Mouse (Mus musculus) heart, postnatal 4 days (tissue): ENCODE data around the gene Fbxl17. TPM values are rescaled to one million over a fixed set of nuclear protein-coding genes. Genes with fewer than 3 reads are reported as not detected.

Experiments
- DNase-seq: peaks from one replicate; pipeline ENCODE4 v3.0.0; 2021
- microRNA-seq, 2 experiments: library from miRNA; unstranded; fragments of <30 nt; microRNA quantifications; one replicate each; pipeline ENCODE4 v1.2.0; 2021 to 2022
- total RNA-seq, 2 experiments: library from RNA; stranded (reverse); gene quantifications; 2 replicates each; pipeline ENCODE4 v1.2.3; 2021

Fbxl17 gene
- total RNA-seq, 2 experiments from 2014 or later, result 35.6 to 37.3 TPM

- DNase-seq, result no peak
Observed at GRCm38 (mm10) chr17:63043046-63043675, 456.7 kb downstream of the Fbxl17 start.

- DNase-seq, result no peak
Observed at GRCm38 (mm10) chr17:63037562-63037961, 462.3 kb downstream of the Fbxl17 start.

DNA sequence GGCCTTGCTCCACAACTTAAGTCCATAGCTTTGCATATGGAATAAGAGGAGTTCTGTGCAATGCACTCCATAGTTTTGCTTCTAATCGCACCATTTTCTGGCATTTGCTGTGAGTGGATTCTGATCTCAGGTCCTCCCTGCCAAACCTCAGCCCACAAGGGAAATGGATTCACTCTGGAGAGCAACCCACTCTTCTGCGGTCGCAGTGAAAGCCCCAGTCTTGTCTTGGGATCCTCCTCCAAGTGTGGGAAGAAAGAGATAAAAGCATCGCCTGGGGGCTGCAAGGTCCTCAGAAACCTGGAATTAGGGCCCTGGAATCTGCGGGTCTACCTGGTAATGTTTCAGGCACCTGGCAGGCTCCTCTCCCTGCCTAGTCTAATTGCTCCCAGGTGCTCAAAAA is 466.7 kb downstream of the Fbxl17 start:
- DNase-seq, result no peak

DNA sequence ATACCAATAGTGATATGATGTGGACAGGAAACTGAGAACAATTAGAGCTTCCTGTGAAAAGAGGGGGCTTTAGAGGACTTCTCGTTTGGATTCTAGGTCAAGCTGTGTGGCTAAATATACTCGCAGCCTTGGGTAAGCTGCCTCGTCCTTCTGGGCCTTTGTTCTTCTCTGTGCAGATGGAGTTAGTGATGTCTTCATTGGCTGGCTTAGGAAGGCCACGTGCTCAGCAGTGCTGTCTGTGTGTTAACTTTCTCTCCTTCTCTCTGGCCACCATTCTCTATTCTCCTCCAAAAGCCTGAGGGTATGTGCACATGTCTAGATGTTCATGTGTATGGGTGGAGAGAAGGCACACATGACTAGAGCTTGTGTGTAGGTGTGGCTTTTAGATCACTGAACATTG is 470.7 kb downstream of the Fbxl17 start:
- no peak for DNase-seq

DNA sequence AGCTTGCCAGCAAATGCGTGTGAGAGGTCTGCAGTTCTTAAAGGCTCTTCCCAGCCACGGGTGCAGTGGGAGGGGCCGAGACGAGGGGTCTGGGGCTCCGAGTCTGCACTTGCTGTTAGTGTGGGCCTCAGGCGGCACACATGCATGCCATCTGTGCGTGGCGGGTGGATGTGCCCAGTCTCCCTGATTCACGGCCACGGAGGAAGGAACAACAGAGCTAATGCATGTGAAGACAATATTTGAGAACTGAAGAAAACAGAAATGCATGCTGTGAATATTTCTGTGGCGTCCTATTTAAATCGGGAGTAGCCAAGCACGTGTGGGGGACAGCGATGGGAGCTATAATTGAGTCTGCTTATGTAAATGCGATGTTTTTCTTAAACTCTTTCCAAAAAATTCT is 474.6 kb downstream of the Fbxl17 start:
- no peak for DNase-seq

DNA sequence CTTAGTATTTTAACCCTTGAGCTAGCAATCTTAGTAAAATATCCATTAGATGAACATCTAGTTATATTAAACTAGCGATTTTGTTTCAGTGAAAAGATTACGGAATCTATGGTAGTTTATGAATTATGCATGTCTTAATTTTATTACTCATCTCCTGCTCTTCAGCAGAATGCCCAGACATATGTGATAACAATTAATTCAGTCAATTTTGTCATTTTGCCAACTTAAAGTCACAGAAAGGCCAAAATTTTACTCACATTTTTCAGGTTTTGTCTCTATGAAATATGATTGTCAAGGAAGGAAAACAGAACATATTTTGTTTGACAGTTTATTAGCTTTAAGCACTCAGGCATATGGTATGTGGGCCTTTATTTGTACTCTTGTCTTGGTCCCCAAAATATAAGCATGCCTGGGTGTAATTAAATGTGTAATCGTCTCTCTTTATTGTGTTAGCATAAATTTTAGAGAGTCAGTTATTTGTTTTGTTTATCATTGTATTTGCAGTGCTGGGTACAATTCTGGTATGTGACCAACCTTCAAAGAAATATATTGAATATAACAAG is 482.1 kb downstream of the Fbxl17 start:
- DNase-seq, result no peak

DNA sequence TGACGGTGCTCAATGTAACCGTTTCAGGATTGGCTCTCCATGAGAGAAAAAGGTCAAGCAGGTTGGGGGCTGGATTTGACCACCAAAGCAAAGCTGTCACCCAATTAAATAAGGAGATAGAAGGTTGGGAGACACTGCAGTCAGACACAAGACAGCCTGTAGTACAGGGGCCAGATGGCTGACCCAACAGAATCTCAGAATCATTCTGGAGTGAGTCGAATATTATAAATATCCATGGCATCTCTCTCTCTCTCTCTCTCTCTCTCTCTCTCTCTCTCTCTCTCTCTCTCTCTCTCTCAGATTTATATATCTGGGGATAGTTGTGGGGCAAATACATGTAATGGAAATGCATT is 487.3 kb downstream of the Fbxl17 start:
- no peak for DNase-seq

GRCm38 (mm10) chr17:63011893-63012570 is 487.8 kb downstream of the Fbxl17 start:
- DNase-seq, result peak; percentile 72

DNA sequence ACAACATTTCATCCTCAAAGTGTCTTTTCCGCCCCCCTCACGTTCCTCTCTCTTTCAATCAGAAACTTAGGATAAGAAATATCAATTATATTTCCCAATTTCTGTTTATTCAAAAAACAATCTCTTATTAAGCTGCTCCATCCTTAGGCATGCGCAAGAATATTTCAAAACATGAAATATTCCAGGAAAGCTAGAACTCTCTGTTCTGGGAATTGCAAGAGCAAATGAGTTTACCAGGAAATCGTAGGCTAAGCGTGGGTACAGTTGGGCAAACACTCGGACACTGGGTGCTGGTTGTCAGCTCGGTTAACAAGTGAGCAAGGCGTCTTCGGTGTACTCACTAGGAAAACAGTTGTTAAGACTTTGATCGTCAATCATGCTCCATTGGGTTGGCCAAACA is 489.0 kb downstream of the Fbxl17 start:
- DNase-seq, result no peak

GRCm38 (mm10) chr17:63008788-63009187 is 491.0 kb downstream of the Fbxl17 start:
- DNase-seq, result no peak

DNA sequence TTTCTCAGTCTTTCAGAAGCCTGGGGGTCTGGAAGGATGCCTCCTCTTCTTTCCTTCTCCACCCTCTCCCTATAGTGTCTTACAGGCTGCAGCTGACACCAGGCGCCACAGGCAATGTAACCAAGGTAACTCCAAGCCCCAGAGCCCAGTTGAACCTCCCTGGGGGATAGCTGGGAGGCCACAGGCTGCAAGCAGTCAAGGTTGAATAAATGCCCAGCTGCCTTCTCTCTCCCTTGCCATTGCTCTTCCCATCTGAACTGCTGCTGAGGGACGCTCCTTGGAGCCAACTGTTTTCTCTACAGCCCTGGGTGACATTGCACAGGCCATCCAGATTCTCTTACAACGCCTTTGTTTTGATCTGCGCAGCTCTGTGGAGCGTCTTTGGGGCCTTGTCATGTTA is 491.5 kb downstream of the Fbxl17 start:
- no peak for DNase-seq

DNA sequence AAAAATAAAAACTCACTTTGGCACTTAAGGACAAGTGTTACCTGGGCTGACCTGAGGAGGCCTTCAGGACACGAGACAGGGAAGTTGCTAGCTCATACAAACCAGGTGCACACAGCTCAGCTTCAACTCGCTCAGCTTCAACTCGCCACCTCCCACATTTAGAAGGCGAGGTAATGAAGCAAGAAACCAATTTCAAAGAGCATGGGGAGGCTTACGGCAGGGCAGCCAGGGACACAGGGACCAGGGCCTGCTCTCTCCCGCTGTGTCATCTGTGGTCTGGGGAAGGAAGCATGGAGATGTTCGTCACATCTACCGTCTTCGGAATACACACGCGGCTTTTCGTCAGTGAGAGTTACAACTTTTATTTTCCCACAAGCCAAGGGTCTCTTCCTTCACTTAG is 491.9 kb downstream of the Fbxl17 start:
- DNase-seq, result no peak

Small RNA genes within 50 kb of the gene (microRNA-seq; reads per million reads assigned to microRNA genes)
- 0 reads per million in 2 experiments for gene Gm24813
